Comparison of ENCODE assay signal across 16 mouse cellular contexts in genomic region chr8:60895878-60896277, GRCm38 (mm10). TPM values are rescaled to one million over a fixed set of nuclear protein-coding genes. Genes with fewer than 3 reads are reported as not detected.
DNase-seq lines count a peak whose midpoint lies in the region; ATAC-seq and TF ChIP-seq lines count a peak whose summit lies in the region.
"Had no signal": no experiment of that assay in that cellular context is flagged by ENCODE, and none has a peak within 500 bp of the region (broad histone marks: within the 10 kb centered on the region; RNA-seq: fewer than 3 reads in every experiment).

No protein-coding gene starts in this region.

- peak overlapping the region; percentile 37; the same call in 1 of the 2 replicates for H3K27ac ChIP-seq in liver, embryonic 12.5 days
- no peak overlapping the region for H3K27ac ChIP-seq in forebrain, embryonic 14.5 days (ENCODE audit: low read depth, low read length)
- H3K27ac ChIP-seq: forebrain, embryonic 13.5 days; hindbrain, embryonic 13.5 days; midbrain, embryonic 10.5 days had no signal

- H3K27me3 ChIP-seq in liver, embryonic 12.5 days (replicated peaks): no peaks in the 10 kb centered on the region
- no peaks in the 10 kb centered on the region for H3K27me3 ChIP-seq in forebrain, embryonic 14.5 days (replicated peaks; ENCODE audit: control insufficient read depth, insufficient read depth, low read length)
- H3K27me3 ChIP-seq: forebrain, embryonic 13.5 days; hindbrain, embryonic 13.5 days had no signal

- no peaks in the 10 kb centered on the region for H3K9me3 ChIP-seq in liver, embryonic 12.5 days (replicated peaks)
- no peaks in the 10 kb centered on the region for H3K9me3 ChIP-seq in forebrain, embryonic 14.5 days (replicated peaks; ENCODE audit: control insufficient read depth, low read length)
- H3K9me3 ChIP-seq: forebrain, embryonic 13.5 days; hindbrain, embryonic 13.5 days; midbrain, embryonic 10.5 days had no signal

- H3K4me2 ChIP-seq in liver, embryonic 12.5 days: peak overlapping the region; percentile 12; the same call in 1 of the 2 replicates
- no peak overlapping the region for H3K4me2 ChIP-seq in forebrain, embryonic 14.5 days (ENCODE audit: low read length)
- H3K4me2 ChIP-seq: forebrain, embryonic 13.5 days; hindbrain, embryonic 13.5 days had no signal

- TF ChIP-seq CTCF in lung, adult 2 months (IDR thresholded peaks at IDR 0.05; ENCODE audit: insufficient read depth, low read length): no peak

- peak; percentile 82 for ATAC-seq in liver, embryonic 12.5 days
- ATAC-seq in forebrain, embryonic 14.5 days: no peak
- ATAC-seq: activated CD4-positive, CD25-positive, alpha-beta regulatory T cell, adult 4 months; forebrain, embryonic 13.5 days had no signal

- no peak overlapping the region for H3K4me3 ChIP-seq in liver, embryonic 12.5 days
- H3K4me3 ChIP-seq in lung, adult 2 months (replicated peaks; ENCODE audit: extremely low read depth, low read depth, low read length): no peak overlapping the region
- H3K4me3 ChIP-seq in forebrain, embryonic 14.5 days (ENCODE audit: low read depth, low read length): no peak overlapping the region
- H3K4me3 ChIP-seq: forebrain, embryonic 13.5 days; hindbrain, embryonic 13.5 days; midbrain, embryonic 10.5 days; myocyte had no signal

- H3K4me1 ChIP-seq in liver, embryonic 12.5 days: peaks cover 41% of the 10 kb centered on the region
- H3K4me1 ChIP-seq in lung, adult 2 months (ENCODE audit: control insufficient read depth, insufficient read depth, low read length): peaks cover 6% of the 10 kb centered on the region
- H3K4me1 ChIP-seq in forebrain, embryonic 14.5 days (ENCODE audit: control insufficient read depth, insufficient read depth, low read length): peaks cover 8% of the 10 kb centered on the region

- WGBS in liver, embryonic 12.5 days (ENCODE audit: insufficient replicate concordance): 49% methylated on average over 6 of the region's 6 CpGs
- 71% methylated on average over 6 of the region's 6 CpGs for WGBS in lung, adult 2 months
- WGBS in forebrain, embryonic 14.5 days: 91% methylated on average over 6 of the region's 6 CpGs

- no peak overlapping the region for H3K9ac ChIP-seq in liver, embryonic 12.5 days
- no peak overlapping the region for H3K9ac ChIP-seq in forebrain, embryonic 14.5 days (ENCODE audit: low read length)
- H3K9ac ChIP-seq: forebrain, embryonic 13.5 days; hindbrain, embryonic 13.5 days had no signal

- TF ChIP-seq POLR2A in lung, adult 2 months (IDR thresholded peaks at IDR 0.05; ENCODE audit: borderline replicate concordance, extremely low read depth, low read depth, low read length): no peak

- DNase-seq in adrenal gland, adult 2 months: peak; percentile 20
- DNase-seq in adrenal gland, adult 8-10 months: no peak
- DNase-seq in spleen, postnatal 36 days (ENCODE audit: low spot score in 2 of 2): peak; percentile 17 to 37
- no peak for DNase-seq in spleen, postnatal 14 days (ENCODE audit: low spot score in 2 of 2)
- no peak for DNase-seq in layer of hippocampus, adult 11-12 months (ENCODE audit: low spot score)
- DNase-seq in lung, adult 2 months: no peak
- no peak for DNase-seq in forebrain, embryonic 14.5 days (ENCODE audit: low spot score)
- DNase-seq: cerebellum, adult 2 months; gastrocnemius, postnatal 14 days; kidney, adult 8-10 months had no signal

- H3K36me3 ChIP-seq in liver, embryonic 12.5 days: peaks cover 85% of the 10 kb centered on the region
- peaks cover 26% of the 10 kb centered on the region for H3K36me3 ChIP-seq in forebrain, embryonic 14.5 days (ENCODE audit: control insufficient read depth, insufficient read depth, low read length)

RNA-seq across cellular contexts. Expression of gene Hpf1, which starts 5.7 kb away (rescaled TPM):
- total RNA-seq in adrenal gland, adult 2 months (2021): 10 to 100 TPM; 19.5 to 32.3 TPM
- polyA plus RNA-seq in adrenal gland, adult 2 months (2012; rRNA removed): 0.88 and 0.95 TPM in 2 replicates
- total RNA-seq in adrenal gland, adult 8-10 months (2022): 10 to 100 TPM; 19.7 to 29.6 (median 23.2) TPM
- polyA plus RNA-seq in liver, embryonic 12.5 days (2016; fragmentation: Nextera tagmentation; extraction: Ambion mirVana): 110 and 120 TPM in 2 replicates
- polyA plus RNA-seq in lung, adult 2 months (2012; rRNA removed): 3.1 and 8.3 TPM in 2 replicates
- polyA plus RNA-seq in forebrain, embryonic 14.5 days (2014; fragmentation: Nextera tagmentation; extraction: Ambion mirVana): 102 TPM in 2 replicates

Comparison
In these comparisons a context has a peak if more than half of its experiments do, and no peak if none do; other contexts are left out.
1. DNase-seq: peak in adrenal gland, adult 2 months (single experiment) and spleen, postnatal 36 days (2 of 2); none in adrenal gland, adult 8-10 months (single experiment), spleen, postnatal 14 days (0 of 2), layer of hippocampus, adult 11-12 months (single experiment), lung, adult 2 months (single experiment) and forebrain, embryonic 14.5 days (single experiment).
2. RNA of gene Hpf1, which starts 5.7 kb away (polyA plus RNA-seq): 110 to 120 TPM in liver, embryonic 12.5 days and 102 TPM in forebrain, embryonic 14.5 days; 3.1 to 8.3 TPM in lung, adult 2 months and 0.88 to 0.95 TPM in adrenal gland, adult 2 months; every median in the first group is over 10 times any median in the second.